Mouse (Mus musculus) C2C12 (cell line): ENCODE measurements around the gene Hes7.

Source experiments
- CEBPB ChIP-seq: IDR thresholded peaks from one replicate; pipeline ENCODE4 v1.6.1; 2011; ENCODE audit warnings: low read depth, mild to moderate bottlenecking, control low read depth, moderate library complexity
- CTCF ChIP-seq: IDR thresholded peaks from one replicate; pipeline ENCODE4 v1.5.1; 2011; ENCODE audit not compliant: control insufficient read depth, insufficient read depth, insufficient read length
- FOSL1 ChIP-seq: IDR thresholded peaks from one replicate; pipeline ENCODE4 v1.8.0; 2011; ENCODE audit warnings: mild to moderate bottlenecking, low read length; ENCODE audit not compliant: poor library complexity, insufficient read depth, severe bottlenecking
- MYOD1 ChIP-seq: IDR thresholded peaks from one replicate; pipeline ENCODE4 v1.6.1; 2011; ENCODE audit warnings: low read depth; ENCODE audit not compliant: control insufficient read depth, insufficient read length
- USF1 ChIP-seq: IDR thresholded peaks from one replicate; pipeline ENCODE4 v1.6.1; 2011; ENCODE audit warnings: low read depth, mild to moderate bottlenecking, control low read depth, moderate library complexity

- TF ChIP-seq CTCF (no peak), CEBPB (no peak), USF1 (no peak), MYOD1 (no peak), FOSL1 (no peak)
These were observed 19.4 kb upstream of the Hes7 start for GRCm38 (mm10) chr11:69100639-69101360.
